Mouse (Mus musculus) neural tube, embryonic 15.5 days (tissue): Measurements from ENCODE around the gene Cyp2e1. TPM values are rescaled to one million over a fixed set of nuclear protein-coding genes. Genes with fewer than 3 reads are reported as not detected.

Source experiments
- ATAC-seq: fragments of 200-750 bp; cut with Nextera tagmentation; 2 replicates; pipeline ENCODE4 v1.8.0; 2017; ENCODE audit warnings: mild to moderate bottlenecking, moderate TSS enrichment, moderate library complexity; ENCODE audit not compliant: low FRiP score
- H3K27ac ChIP-seq: fragments of 300-500 bp; sonication (generic); replicated peaks from 2 replicates; pipeline ENCODE4 v1.5.1; 2015; ENCODE audit warnings: mild to moderate bottlenecking, inconsistent platforms
- H3K27me3 ChIP-seq: fragments of 300-500 bp; sonication (generic); replicated peaks from 2 replicates; pipeline ENCODE4 v1.6.1; 2015; ENCODE audit warnings: inconsistent platforms
- H3K36me3 ChIP-seq: fragments of 300-500 bp; sonication (generic); 2 replicates; pipeline ENCODE4 v1.6.1; 2015; ENCODE audit warnings: inconsistent platforms
- H3K4me1 ChIP-seq: fragments of 300-500 bp; sonication (generic); 2 replicates; pipeline ENCODE4 v1.6.1; 2015; ENCODE audit warnings: inconsistent platforms
- H3K4me2 ChIP-seq: fragments of 300-500 bp; sonication (generic); 2 replicates; pipeline ENCODE4 v1.6.1; 2015; ENCODE audit warnings: inconsistent platforms, mild to moderate bottlenecking, moderate library complexity
- H3K4me3 ChIP-seq: fragments of 300-500 bp; sonication (generic); replicated peaks from 2 replicates; pipeline ENCODE4 v1.5.1; 2015; ENCODE audit warnings: mild to moderate bottlenecking, inconsistent platforms
- H3K9ac ChIP-seq: fragments of 300-500 bp; sonication (generic); replicated peaks from 2 replicates; pipeline ENCODE4 v1.6.1; 2015; ENCODE audit warnings: mild to moderate bottlenecking, inconsistent platforms
- H3K9me3 ChIP-seq: fragments of 300-500 bp; sonication (generic); replicated peaks from 2 replicates; pipeline ENCODE4 v1.6.1; 2016; ENCODE audit warnings: inconsistent platforms
- WGBS: fragments of 180-500 bp; shearing (Covaris S2); methylation state at CpG from one replicate; pipeline ENCODE4 v1.1.7; 2015; ENCODE audit warnings: mixed read lengths; 5-methylcytosine and 5-hydroxymethylcytosine counted together
- polyA plus RNA-seq: library from polyadenylated mRNA; unstranded; fragments of >200 nt; fragmentation: Nextera tagmentation; extraction: Ambion mirVana; gene quantifications from 2 replicates; pipeline ENCODE4 v1.2.1, GENCODE M21; 2015

Gene Cyp2e1
- polyA plus RNA-seq, 1 experiment from 2014 or later = not detected

DNA sequence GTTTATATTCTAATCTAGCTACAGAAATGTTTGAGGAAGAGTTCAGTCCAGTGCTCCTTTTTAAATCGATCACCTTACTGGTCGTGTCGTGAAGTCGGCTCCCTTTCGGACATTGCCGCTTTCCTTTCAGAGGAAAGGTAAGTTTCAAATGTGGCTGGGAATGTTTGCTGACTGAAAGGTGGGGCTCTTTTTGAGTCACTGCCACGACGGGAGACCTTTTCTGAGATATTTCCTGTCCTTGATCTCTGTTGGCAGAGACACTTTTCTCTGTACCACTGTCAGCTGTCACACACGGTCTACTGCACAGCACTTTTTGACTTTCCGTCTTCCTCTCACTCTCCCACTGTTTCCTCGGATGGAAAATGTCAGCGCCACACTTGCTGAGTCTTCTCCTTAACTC is 49.3 kb downstream of the Cyp2e1 start:
- ATAC-seq = no peak
- H3K27me3 ChIP-seq = no peaks in the 10 kb centered on the region
- H3K4me2 ChIP-seq = no peak overlapping the region
- H3K4me1 ChIP-seq = peaks cover 8% of the 10 kb centered on the region
- WGBS = 92% methylated on average over 12 of the region's 12 CpGs
- H3K27ac ChIP-seq = no peak overlapping the region
- H3K36me3 ChIP-seq = peaks cover 38% of the 10 kb centered on the region
- H3K4me3 ChIP-seq = no peak overlapping the region
- no peaks in the 10 kb centered on the region for H3K9me3 ChIP-seq
- H3K9ac ChIP-seq = no peak overlapping the region

DNA sequence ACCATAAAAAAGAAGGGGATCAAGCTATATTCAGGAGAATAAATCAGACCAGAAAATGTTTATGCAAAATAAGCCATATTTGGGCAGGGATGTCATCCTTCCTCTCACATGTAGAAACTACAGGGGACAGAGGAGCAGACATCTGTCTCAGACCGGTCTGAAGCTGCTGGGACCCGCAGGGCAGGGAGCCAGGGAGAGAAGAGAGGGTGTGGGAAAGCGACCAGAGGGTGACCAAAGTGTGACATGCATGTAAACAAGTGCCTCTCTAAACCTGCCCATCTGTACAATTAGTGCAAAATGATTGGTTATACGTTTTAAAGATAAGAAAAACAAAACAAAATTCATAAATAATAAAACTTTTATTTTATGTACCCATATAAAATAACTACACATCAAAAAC is 56.6 kb downstream of the Cyp2e1 start:
- Histone ChIP-seq H3K36me3 (peaks cover 6% of the 10 kb centered on the region; the same call in 1 of the 2 replicates), H3K4me2 (peak overlapping the region; percentile 39), H3K4me1 (peaks cover 22% of the 10 kb centered on the region), H3K27me3 (no peaks in the 10 kb centered on the region), H3K9me3 (no peaks in the 10 kb centered on the region), H3K4me3 (no peak overlapping the region), H3K9ac (no peak overlapping the region), H3K27ac (no peak overlapping the region)
- no peak for ATAC-seq
- WGBS = 60% methylated on average over 4 of the region's 4 CpGs

DNA sequence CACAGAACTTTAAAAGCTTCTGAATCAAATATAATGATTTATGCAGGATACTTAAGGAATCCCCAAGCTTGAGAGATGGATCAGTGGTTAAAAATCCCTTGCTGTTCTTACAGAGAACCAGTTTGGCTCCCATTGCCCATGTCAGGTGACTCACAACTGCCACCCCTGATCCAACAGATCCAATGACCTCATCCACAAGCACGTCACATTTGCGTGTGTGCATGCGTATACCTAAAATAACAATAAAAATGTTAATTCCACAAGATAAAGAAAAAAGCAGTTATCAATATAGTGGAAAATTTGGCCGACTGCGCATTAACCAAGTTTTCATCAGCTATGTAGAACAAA is 57.7 kb downstream of the Cyp2e1 start:
- Histone ChIP-seq H3K36me3 (peaks cover 6% of the 10 kb centered on the region; the same call in 1 of the 2 replicates), H3K27ac (peak overlapping the region; percentile 93), H3K9ac (peak overlapping the region; percentile 75), H3K4me1 (peaks cover 22% of the 10 kb centered on the region), H3K27me3 (no peaks in the 10 kb centered on the region), H3K9me3 (no peaks in the 10 kb centered on the region), H3K4me3 (peak overlapping the region; percentile 66), H3K4me2 (peak overlapping the region; percentile 61)
- WGBS = 27% methylated on average over 5 of the region's 5 CpGs
- peak; percentile 62 for ATAC-seq

DNA sequence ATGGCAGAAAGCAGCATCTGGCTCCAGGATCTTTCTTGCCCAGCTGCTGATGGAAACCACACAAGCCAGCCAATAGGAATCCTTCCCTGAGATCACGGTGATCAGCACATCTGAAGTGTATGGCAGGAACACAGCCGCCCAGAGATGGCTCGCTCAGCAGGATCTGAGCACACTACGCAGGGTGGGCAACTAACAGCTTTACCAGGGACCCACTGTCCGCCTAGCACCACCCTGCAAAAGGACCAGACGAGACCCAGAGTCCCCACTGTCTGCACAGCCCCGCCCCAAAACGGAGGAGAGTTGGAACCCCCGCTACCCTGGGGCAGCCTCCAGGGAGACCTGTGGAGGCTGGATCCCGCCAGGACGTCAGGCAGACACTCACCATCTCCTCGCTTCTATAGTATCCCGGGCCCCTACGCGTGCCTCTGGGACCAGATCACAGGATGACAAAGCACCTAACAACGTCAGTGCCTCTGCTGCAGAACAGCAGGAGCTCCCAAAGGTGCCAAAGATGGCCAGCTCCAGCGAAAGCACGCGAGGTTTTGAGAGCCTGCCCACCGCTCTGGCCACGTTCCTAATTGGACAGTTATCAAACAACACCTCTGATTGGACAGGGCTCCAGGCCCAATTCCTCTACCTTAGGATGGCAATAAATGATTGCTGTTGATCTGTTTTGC is 58.3 kb downstream of the Cyp2e1 start, which contains the start of gene Zfp941:
Gene Zfp941, minus strand, starts transcription at position 526 of the 677 bp plus-strand sequence.
- H3K4me2 ChIP-seq = peak within 1 kb of the TSS; percentile 61
- H3K9me3 ChIP-seq = no peaks in the 10 kb centered on the region
- H3K36me3 ChIP-seq = peaks cover 6% of the 10 kb centered on the region; the same call in 1 of the 2 replicates
- 2% methylated on average over 21 of the region's 21 CpGs for WGBS
- H3K4me1 ChIP-seq = peaks cover 22% of the 10 kb centered on the region
- no peaks in the 10 kb centered on the region for H3K27me3 ChIP-seq
- peak within 1 kb of the TSS; percentile 66 for H3K4me3 ChIP-seq
- H3K9ac ChIP-seq = peak within 1 kb of the TSS; percentile 75
- peak; percentile 94 for ATAC-seq
- peak within 1 kb of the TSS; percentile 93 for H3K27ac ChIP-seq

DNA sequence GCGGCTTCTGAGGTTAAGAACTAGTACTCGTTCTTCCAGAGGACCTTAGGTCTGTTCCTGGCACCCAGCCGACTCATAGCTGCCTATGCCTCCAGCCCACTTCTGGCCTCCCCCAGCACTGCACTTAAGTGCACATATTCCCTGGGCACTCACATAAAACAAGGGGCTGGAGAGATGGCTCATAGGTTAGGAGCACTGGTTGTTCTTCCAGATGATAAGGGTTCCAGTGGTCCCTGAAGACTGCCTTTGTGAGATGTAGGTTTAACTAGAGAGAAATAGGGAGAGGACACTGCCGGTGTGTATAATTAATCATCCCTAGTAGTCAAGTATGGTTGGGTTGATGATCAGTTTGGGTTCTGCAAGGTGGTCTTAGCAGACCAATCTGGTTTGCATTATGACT is 59.2 kb downstream of the Cyp2e1 start:
- Histone ChIP-seq H3K4me3 (no peak overlapping the region), H3K36me3 (0 out of 2 replicates have a peak, but pooled peaks cover 2% of the 10 kb centered on the region), H3K27me3 (no peaks in the 10 kb centered on the region), H3K27ac (no peak overlapping the region), H3K9ac (no peak overlapping the region), H3K9me3 (no peaks in the 10 kb centered on the region), H3K4me1 (peaks cover 13% of the 10 kb centered on the region), H3K4me2 (no peak overlapping the region)
- ATAC-seq = no peak
- 89% methylated on average over 4 of the region's 4 CpGs for WGBS

Other genes starting within 250 kb of the Cyp2e1 start
- gene Olfr538, start 195.9 kb upstream of the Cyp2e1 start, polyA plus RNA-seq = not detected in 2 replicates
- gene Olfr46, start 162.5 kb upstream of the Cyp2e1 start, polyA plus RNA-seq = 0.01 TPM in 1 of 2 replicates, not detected in the other
- gene Olfr61, start 134.8 kb upstream of the Cyp2e1 start, polyA plus RNA-seq = not detected in 2 replicates
- gene Olfr53, start 117.3 kb upstream of the Cyp2e1 start, polyA plus RNA-seq = not detected in 2 replicates
- gene Olfr539, start 103.8 kb upstream of the Cyp2e1 start, polyA plus RNA-seq = 0.01 TPM in 2 replicates
- gene Olfr45, start 81.8 kb upstream of the Cyp2e1 start, polyA plus RNA-seq = not detected in 2 replicates
- gene Olfr541, start 66.5 kb upstream of the Cyp2e1 start, polyA plus RNA-seq = not detected in 2 replicates
- 0.47 and 0.73 TPM in 2 replicates for gene Syce1, start 24.1 kb downstream of the Cyp2e1 start, polyA plus RNA-seq
- 29.4 and 33.1 TPM in 2 replicates for gene Zfp941, start 58.4 kb downstream of the Cyp2e1 start, polyA plus RNA-seq
- 0.23 and 0.46 TPM in 2 replicates for gene Urah, start 71.3 kb downstream of the Cyp2e1 start, polyA plus RNA-seq
- gene Scgb1c1, start 81.8 kb downstream of the Cyp2e1 start, polyA plus RNA-seq = not detected in 2 replicates
- gene Odf3, start 84.1 kb downstream of the Cyp2e1 start, polyA plus RNA-seq = not detected in 2 replicates
- not detected in 2 replicates for gene Gm45785, start 92.6 kb downstream of the Cyp2e1 start, polyA plus RNA-seq
- 91.9 and 94.8 TPM in 2 replicates for gene Ric8a, start 93.2 kb downstream of the Cyp2e1 start, polyA plus RNA-seq
- 45.8 and 49.1 TPM in 2 replicates for gene Bet1l, start 93.8 kb downstream of the Cyp2e1 start, polyA plus RNA-seq
- gene Psmd13, start 118.2 kb downstream of the Cyp2e1 start, polyA plus RNA-seq = 253 and 254 TPM in 2 replicates
- 61.9 and 67.8 TPM in 2 replicates for gene Sirt3, start 118.6 kb downstream of the Cyp2e1 start, polyA plus RNA-seq
- gene Cox8b, start 136.7 kb downstream of the Cyp2e1 start, polyA plus RNA-seq = 1.5 and 4.8 TPM in 2 replicates
- 0.67 and 5.6 TPM in 2 replicates for gene Nlrp6, start 157.2 kb downstream of the Cyp2e1 start, polyA plus RNA-seq
- 6.3 and 10.2 TPM in 2 replicates for gene Pgghg, start 177.7 kb downstream of the Cyp2e1 start, polyA plus RNA-seq
- gene Ifitm5, start 186.6 kb downstream of the Cyp2e1 start, polyA plus RNA-seq = 3.0 and 4.5 TPM in 2 replicates
- gene Gm45717, start 192.2 kb downstream of the Cyp2e1 start, polyA plus RNA-seq = not detected in 2 replicates
- 197 and 409 TPM in 2 replicates for gene Ifitm2, start 192.2 kb downstream of the Cyp2e1 start, polyA plus RNA-seq
- 20.6 and 115 TPM in 2 replicates for gene Ifitm1, start 203.5 kb downstream of the Cyp2e1 start, polyA plus RNA-seq
- gene Ifitm3, start 247.0 kb downstream of the Cyp2e1 start, polyA plus RNA-seq = 50.1 and 243 TPM in 2 replicates